In genomic region chr8:122019162-122019561, GRCm38 (mm10) we compare ENCODE assay signal across 14 mouse cellular contexts.
"Had no signal": no experiment of that assay in that cellular context is flagged by ENCODE, and none has a peak within 500 bp of the region (broad histone marks: within the 10 kb centered on the region; RNA-seq: fewer than 3 reads in every experiment).

No protein-coding gene starts in this region.

- H3K9me3 ChIP-seq: heart, embryonic 10.5 days; heart, embryonic 12.5 days; heart, embryonic 15.5 days; hindbrain, embryonic 13.5 days; hindbrain, embryonic 15.5 days; limb, embryonic 15.5 days; liver, embryonic 12.5 days had no signal

- ATAC-seq: forebrain, embryonic 16.5 days; hindbrain, postnatal 0 days; intestine, postnatal 0 days; liver, embryonic 12.5 days had no signal

- H3K4me2 ChIP-seq: heart, embryonic 12.5 days; heart, embryonic 15.5 days; hindbrain, embryonic 13.5 days; hindbrain, embryonic 15.5 days; limb, embryonic 15.5 days; liver, embryonic 12.5 days had no signal

- H3K27me3 ChIP-seq: heart, embryonic 12.5 days; heart, embryonic 15.5 days; hindbrain, embryonic 13.5 days; hindbrain, embryonic 15.5 days; limb, embryonic 15.5 days; liver, embryonic 12.5 days had no signal

- H3K4me3 ChIP-seq: heart, adult 2 months; heart, embryonic 10.5 days; heart, embryonic 12.5 days; heart, embryonic 15.5 days; hindbrain, embryonic 13.5 days; hindbrain, embryonic 15.5 days; layer of hippocampus, adult 2 months; limb, embryonic 15.5 days; liver, embryonic 12.5 days had no signal

- H3K9ac ChIP-seq: heart, embryonic 12.5 days; heart, embryonic 15.5 days; hindbrain, embryonic 13.5 days; hindbrain, embryonic 15.5 days; limb, embryonic 15.5 days; liver, embryonic 12.5 days; liver, embryonic 14.5 days had no signal

- H3K27ac ChIP-seq: heart, adult 2 months; heart, embryonic 10.5 days; hindbrain, embryonic 15.5 days; hindbrain, postnatal 0 days; liver, embryonic 12.5 days; liver, embryonic 14.5 days had no signal

- DNase-seq: kidney, adult 18-20 months had no signal
